Mouse (Mus musculus): ENCODE measurements around the gene Hist1h4c.
"Not testable (repeated sequence)": the region's sequence is repeated elsewhere in the genome, so short reads cannot be mapped to it uniquely, and the experiment has no call there.

The Hist1h4c gene

GRCm38 (mm10) chr13:23695514-23695913 lies 2.7 kb downstream of the Hist1h4c start, which contains the start of gene Hist1h1t:
Gene Hist1h1t (plus strand): TSS chr13:23695814.
- DNase-seq (ENCODE audit: low spot score in 2 of 2), result no peak

DNA sequence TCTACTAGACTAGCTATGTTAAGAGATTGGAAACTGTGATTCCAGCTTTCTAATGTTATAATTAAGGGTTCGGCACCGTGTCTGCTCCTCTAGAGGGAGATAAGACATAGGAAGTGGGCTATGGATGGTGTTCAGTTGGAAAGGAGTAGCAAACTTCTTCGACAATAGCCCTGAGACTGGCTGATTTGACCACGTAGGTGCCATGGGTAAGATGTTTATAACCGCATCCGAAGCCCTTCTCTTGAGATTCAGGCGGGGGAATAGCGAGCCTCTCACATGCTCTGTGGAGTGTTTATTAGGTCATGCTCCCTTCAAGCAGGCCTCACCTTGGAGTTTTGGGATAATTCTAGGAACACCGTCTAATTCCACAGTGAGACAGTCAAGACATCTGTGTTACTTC lies 3.3 kb downstream of the Hist1h4c start:
- DNase-seq (ENCODE audit: low spot score in 2 of 2), result no peak

DNA sequence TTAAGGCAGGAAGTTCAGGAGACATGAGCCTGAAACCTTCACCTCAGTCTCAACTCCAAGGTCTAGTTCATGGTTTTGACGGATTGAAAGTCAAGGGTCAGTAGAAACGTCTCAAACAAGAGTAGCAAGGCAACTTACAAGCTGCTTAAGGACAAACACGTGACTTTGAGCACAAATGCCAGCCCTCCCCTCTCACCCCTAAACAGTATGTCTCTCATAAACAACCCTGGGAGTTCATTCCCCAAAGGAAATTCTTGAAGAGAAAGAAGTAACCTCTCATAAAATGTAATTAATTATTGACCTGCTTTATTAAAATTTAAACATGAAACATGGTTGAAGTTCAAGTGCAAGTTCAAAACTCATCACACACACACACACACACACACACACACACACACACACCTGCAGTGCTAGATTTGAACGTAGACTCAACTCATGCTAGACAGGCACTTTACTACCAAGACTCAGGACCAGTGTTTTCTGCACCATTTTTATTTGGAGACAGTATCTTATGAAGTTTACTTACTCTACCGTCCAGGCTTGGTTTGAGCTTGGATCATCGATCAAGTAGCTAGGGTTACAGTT lies 4.3 kb downstream of the Hist1h4c start:
- DNase-seq (ENCODE audit: low spot score in 2 of 2), result no peak

GRCm38 (mm10) chr13:23689459-23689858 lies 8.8 kb downstream of the Hist1h4c start:
- DNase-seq (ENCODE audit: low spot score in 2 of 2), result no peak

DNA sequence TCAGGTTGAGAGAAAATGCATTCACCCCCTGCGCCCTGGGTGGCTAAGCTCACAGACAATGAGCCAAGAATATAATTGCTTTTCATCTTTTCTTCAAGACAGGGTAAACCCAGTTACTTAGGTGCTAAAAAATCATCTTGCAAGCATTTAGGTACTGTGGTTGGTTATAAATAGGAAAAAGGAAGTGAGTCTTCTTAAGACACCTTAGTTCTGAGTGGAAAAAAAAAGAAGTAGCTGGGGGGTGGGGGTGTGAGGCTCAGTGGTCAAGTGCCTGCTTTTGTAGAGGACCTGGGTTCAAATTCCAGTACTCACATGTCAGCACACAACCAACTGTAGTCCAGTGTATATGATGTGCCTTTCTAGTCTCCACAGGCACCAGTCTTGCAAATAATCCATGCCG lies 9.3 kb downstream of the Hist1h4c start:
- DNase-seq (ENCODE audit: low spot score in 2 of 2), result no peak

DNA sequence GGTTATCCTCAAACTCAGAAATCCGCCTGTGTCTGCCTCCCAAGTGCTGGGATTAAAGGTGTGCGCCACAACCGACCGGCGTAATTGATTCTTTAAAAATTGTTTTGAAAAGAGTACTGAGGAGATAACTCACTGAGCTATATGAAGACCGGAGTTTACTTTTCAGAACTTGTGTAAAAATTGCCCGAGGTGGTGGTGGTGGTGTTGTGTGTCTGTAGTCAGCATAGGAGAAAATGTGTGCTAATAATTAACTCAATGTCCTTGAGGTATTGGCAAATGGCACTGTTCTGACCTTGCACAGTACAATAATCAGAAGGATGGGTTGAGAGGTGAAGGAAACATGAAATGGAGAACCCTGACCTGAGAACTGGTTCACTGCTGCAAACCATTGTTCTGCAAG lies 10.3 kb downstream of the Hist1h4c start:
- no peak for DNase-seq (ENCODE audit: low spot score in 2 of 2)

DNA sequence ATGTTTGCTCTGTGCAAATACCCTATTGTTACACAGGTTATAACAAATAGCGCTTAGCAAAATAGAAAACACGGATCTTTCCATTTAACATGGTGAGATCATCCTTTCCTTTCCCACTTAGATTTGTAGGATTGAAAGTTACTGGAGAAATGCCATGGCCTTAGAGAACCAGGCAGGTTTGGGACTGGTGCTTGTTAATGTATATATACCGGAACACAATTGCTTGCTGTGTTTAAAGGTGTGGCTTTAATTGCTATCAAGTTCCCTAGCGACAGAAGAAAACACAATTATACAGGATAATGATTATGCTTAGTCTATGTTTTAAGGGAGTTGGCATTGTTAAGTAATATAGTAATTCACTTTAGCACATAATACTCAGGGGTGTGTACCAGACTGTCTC lies 11.1 kb downstream of the Hist1h4c start:
- DNase-seq (ENCODE audit: low spot score in 2 of 2), result no peak

GRCm38 (mm10) chr13:23685966-23686365 lies 12.3 kb downstream of the Hist1h4c start:
- no peak for DNase-seq (ENCODE audit: low spot score in 2 of 2)

GRCm38 (mm10) chr13:23685121-23685861 lies 13.0 kb downstream of the Hist1h4c start:
- no peak for DNase-seq (ENCODE audit: low spot score in 2 of 2)

DNA sequence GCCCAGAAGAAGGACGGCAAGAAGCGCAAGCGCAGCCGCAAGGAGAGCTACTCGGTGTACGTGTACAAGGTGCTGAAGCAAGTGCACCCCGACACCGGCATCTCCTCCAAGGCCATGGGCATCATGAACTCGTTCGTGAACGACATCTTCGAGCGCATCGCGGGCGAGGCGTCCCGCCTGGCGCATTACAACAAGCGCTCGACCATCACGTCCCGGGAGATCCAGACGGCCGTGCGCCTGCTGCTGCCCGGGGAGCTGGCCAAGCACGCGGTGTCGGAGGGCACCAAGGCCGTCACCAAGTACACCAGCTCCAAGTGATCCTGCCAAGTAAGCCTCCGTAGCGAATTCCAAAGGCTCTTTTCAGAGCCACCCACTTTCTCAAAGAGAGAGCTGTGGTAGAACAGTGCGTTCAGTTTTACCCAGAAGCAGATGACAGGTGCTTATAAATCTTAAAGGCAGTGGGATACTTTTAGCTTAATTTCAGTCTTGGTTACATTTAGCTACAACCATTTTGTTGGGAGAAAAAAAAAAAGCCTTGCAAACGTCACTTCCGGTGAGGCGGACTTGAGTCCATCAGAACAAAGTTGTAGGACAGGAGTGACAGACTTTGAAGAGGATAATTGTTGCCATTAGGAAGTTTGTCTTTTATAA lies 13.8 kb downstream of the Hist1h4c start:
- DNase-seq (ENCODE audit: low spot score in 2 of 2), result peak in 1 of 2 experiments; percentile 16

GRCm38 (mm10) chr13:23683755-23684281 lies 14.4 kb downstream of the Hist1h4c start, which contains the start of the genes Hist1h2ac and Hist1h2bc:
Gene Hist1h2ac (minus strand): TSS chr13:23683948.
Gene Hist1h2bc (plus strand): TSS chr13:23684199.
- peak; percentile 71 to 81 for DNase-seq (ENCODE audit: low spot score in 2 of 2)

- not testable (repeated sequence) for DNase-seq (ENCODE audit: low spot score in 2 of 2)
These were observed 15.1 kb downstream of the Hist1h4c start for GRCm38 (mm10) chr13:23682947-23683754.

GRCm38 (mm10) chr13:23682623-23682946 lies 15.7 kb downstream of the Hist1h4c start:
- DNase-seq (ENCODE audit: low spot score in 2 of 2), result no peak

DNA sequence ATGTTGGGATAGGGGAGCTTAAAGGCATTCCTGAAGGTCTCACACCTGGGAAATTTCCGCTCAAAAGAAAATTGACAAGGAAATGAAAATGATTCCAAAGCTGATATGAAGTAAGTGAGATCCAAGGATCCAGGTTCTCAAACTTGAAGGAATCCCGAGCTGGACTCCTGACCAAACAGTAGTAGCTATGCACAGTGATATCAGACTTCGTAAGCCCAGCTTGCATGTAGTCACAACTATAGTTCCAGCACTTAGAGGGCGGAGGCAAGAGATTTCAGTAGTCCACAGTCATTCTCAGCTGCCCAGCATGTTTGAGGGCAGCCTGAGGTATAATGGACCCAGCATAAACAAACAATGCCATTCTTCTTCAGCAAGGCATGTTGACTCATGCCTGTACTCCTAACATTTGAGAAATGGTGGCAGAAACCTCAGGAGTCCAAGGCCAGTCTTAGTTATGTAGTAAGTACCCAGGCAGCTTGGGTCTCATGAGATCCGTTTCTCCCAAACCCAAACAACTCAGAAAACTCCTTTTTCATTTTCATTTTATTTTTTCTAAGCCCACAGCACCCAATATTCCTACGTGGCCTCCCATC lies 16.2 kb downstream of the Hist1h4c start:
- DNase-seq (ENCODE audit: low spot score in 2 of 2), result no peak

- no peak for DNase-seq (ENCODE audit: low spot score in 2 of 2)
These were observed 35.7 kb downstream of the Hist1h4c start for GRCm38 (mm10) chr13:23662536-23662935.

DNA sequence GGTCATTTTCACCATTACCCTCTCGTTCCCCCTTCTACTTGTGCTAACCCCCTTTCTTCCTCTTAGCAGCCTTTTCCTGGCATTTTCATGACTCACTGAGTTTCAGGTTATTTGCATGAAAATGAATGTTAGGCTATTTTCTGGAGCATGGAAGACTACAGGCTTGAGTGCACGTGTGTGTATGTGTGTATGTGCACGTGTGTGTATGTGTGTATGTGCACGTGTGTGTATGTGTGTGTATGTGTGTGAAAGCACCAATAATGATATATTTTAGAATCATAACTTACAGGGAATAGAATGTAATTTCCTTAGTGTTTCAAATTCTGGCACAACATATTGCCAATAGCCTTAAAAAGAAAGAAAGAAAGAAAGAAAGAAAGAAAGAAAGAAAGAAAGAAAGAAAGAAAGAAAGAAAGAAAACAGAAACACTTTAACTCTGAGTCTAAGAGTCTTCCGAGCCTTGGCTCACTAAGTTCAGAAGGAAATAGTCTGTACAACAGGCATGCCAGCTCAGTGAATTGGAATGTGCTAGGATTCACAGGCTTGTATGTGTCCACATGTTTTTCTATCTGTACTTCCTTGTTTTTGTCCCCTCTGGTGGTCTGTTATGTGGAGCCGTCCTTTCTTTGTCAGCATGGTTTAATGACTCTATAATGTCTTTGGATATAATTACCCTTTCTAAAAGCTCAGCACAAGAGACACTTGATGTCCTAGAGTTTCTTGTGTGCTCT lies 38.5 kb downstream of the Hist1h4c start:
- DNase-seq (ENCODE audit: low spot score in 2 of 2), result no peak
